Mouse (Mus musculus) adrenal gland, adult 18-20 months (tissue): Measurements from ENCODE around the gene Uhrf1bp1. TPM values are rescaled to one million over a fixed set of nuclear protein-coding genes. Genes with fewer than 3 reads are reported as not detected.

Experiments used
- DNase-seq, 2 experiments: peaks; one replicate each; pipeline ENCODE4 v3.0.0; 2021 to 2022; ENCODE audit warnings: low spot score in 2 of 2
- total RNA-seq, 2 experiments: library from RNA; stranded (reverse); gene quantifications; 1 replicate in 1 of 2; 2 replicates in 1 of 2; pipeline ENCODE4 v1.2.3; 2021

Gene Uhrf1bp1
- total RNA-seq, 2 experiments from 2014 or later = 19.7 to 33.5 TPM

- peak in 1 of 2 experiments; percentile 24 for DNase-seq
These were observed 53.6 kb downstream of the Uhrf1bp1 start, which contains the start of gene Taf11 for GRCm38 (mm10) chr17:27909622-27910500. Gene Taf11 (minus strand): TSS chr17:27909844.

GRCm38 (mm10) chr17:27911371-27911770, 55.1 kb downstream of the Uhrf1bp1 start:
- DNase-seq = no peak

GRCm38 (mm10) chr17:27914742-27915141, 58.5 kb downstream of the Uhrf1bp1 start:
- DNase-seq = no peak

- no peak for DNase-seq
These were observed 60.1 kb downstream of the Uhrf1bp1 start for GRCm38 (mm10) chr17:27916366-27916765.

GRCm38 (mm10) chr17:27920676-27921075, 64.4 kb downstream of the Uhrf1bp1 start:
- DNase-seq = no peak

- no peak for DNase-seq
These were observed 66.0 kb downstream of the Uhrf1bp1 start for GRCm38 (mm10) chr17:27922174-27922712.

GRCm38 (mm10) chr17:27925054-27925453, 68.8 kb downstream of the Uhrf1bp1 start:
- DNase-seq = no peak

- DNase-seq = no peak
These were observed 69.3 kb downstream of the Uhrf1bp1 start for GRCm38 (mm10) chr17:27925504-27925903.

- no peak for DNase-seq
These were observed 74.0 kb downstream of the Uhrf1bp1 start for GRCm38 (mm10) chr17:27930291-27930690.

- DNase-seq = no peak
These were observed 75.6 kb downstream of the Uhrf1bp1 start for GRCm38 (mm10) chr17:27931826-27932225.

GRCm38 (mm10) chr17:27934136-27934910, 78.1 kb downstream of the Uhrf1bp1 start:
- DNase-seq = no peak

GRCm38 (mm10) chr17:27935091-27935490, 78.8 kb downstream of the Uhrf1bp1 start:
- no peak for DNase-seq

- DNase-seq = no peak
These were observed 80.9 kb downstream of the Uhrf1bp1 start for GRCm38 (mm10) chr17:27937054-27937615.

GRCm38 (mm10) chr17:27938121-27938754, 82.0 kb downstream of the Uhrf1bp1 start:
- DNase-seq = no peak

GRCm38 (mm10) chr17:27939028-27939427, 82.8 kb downstream of the Uhrf1bp1 start:
- DNase-seq = no peak

- no peak for DNase-seq
These were observed 84.1 kb downstream of the Uhrf1bp1 start for GRCm38 (mm10) chr17:27940352-27940751.

GRCm38 (mm10) chr17:27941178-27941577, 84.9 kb downstream of the Uhrf1bp1 start:
- DNase-seq = no peak

GRCm38 (mm10) chr17:27941698-27942097, 85.5 kb downstream of the Uhrf1bp1 start:
- no peak for DNase-seq

- DNase-seq = no peak
These were observed 85.9 kb downstream of the Uhrf1bp1 start for GRCm38 (mm10) chr17:27942131-27942530.

GRCm38 (mm10) chr17:27945546-27946216, 89.4 kb downstream of the Uhrf1bp1 start:
- no peak for DNase-seq
